Mouse (Mus musculus): ENCODE results near the gene Srgn.
"Not testable (repeated sequence)": the region's sequence is repeated elsewhere in the genome, so short reads cannot be mapped to it uniquely, and the experiment has no call there.

The Srgn gene

DNA sequence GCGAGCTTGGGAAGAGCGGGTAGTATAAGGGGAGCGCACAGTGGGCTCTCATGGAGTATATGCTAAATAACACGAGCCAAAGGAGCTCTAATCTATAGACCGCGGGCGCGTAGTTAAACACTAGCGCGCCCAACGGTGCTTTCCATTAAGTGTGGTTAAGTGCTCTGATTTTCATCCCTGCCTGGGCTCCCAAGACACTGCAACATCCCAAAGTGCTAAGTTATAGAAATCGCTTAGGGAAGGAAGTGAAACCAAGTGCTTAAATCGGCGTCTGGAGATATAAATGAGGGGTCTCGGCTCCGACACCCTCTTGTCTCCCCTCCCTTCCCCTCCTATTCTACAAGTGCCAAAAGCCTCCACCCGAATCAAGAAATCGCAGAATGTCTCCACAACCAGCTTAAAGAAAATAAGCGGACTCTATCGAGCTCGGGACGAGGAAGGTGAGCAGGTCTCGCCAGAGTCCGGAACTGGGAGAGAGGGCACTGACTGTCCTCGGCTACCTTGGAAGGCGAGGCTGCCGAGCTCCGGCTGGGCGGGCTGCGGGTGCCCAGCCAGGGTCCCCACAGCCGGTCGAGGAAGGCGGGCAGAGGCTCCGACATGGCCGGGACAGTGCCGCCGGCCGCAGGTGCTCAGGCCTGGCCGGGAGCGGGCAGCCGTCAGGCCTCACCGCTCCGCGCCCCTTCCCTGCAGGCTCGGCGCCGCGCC is 41.2 kb downstream of the Srgn start:
- no peak for DNase-seq (ENCODE audit: low spot score)

DNA sequence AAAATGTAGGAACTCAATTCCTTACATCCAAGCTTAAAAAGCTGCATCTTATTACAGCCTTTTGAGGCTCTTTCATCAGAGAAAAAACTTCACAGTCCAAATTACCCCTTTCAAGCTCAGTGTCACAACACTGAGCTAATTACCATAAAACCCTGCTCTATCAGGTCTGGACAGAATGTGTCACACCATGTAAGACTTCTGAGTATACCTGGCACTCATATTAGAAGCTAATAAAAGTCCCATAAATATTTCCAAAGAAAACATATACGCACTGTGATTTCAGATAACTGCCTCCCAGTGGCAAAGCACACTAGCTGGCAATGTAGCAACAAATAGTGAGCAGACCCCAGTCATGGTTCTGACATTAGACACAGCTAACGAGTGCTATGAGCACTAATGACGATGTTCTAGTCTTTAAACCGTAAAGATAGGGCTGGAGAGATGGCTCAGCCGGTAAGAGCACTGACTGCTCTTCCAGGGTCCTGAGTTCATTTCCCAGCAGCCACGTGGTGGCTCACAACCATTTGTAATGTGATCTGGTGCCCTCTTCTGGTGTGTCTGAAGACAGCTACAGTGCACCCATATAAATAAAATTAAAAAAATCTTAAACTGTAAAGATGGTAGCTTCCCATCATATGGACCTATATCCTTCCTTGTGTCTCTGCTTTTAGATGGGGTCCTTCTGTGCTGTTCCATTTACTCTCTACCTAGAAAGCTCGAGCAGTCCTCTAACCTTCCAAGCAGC is 46.0 kb downstream of the Srgn start:
- no peak for DNase-seq (ENCODE audit: low spot score)

DNA sequence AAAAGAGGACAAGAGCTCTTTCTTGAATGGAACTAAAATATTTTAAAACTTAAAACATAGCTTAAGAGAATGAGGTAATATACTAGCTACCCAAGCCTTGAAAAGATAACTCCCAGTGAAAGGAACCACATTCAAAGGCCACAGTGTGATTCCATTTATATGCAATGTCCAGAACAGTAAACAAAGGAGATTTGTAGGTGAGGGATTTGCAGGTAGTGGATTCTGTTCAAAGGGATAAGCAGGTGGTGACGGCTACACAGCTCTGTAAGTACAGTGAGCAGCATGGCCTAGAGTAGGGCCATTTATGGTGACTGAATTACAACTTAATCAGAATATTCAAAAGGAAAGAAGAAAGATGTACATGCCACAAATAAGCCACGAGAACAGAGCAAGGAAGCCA is 50.3 kb downstream of the Srgn start:
- no peak for DNase-seq (ENCODE audit: low spot score)

DNA sequence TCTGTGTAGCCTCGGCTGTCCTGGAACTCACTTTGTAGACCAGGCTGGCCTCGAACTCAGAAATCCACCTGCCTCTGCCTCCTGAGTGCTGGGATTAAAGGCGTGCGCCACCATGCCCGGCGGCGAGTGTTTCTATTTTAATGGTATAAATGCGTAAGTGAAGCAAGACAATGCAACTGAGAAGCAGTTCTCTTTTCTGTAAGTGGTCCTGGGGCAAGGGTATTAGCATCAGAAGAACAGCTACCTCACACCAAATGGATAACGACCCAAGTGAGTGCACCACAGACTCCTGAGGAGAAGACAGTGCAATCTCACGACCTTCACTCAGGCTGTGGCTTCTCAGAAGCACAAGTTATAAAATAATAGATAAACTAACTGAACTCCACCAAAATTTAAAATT is 52.3 kb downstream of the Srgn start:
- DNase-seq (ENCODE audit: low spot score): no peak

DNA sequence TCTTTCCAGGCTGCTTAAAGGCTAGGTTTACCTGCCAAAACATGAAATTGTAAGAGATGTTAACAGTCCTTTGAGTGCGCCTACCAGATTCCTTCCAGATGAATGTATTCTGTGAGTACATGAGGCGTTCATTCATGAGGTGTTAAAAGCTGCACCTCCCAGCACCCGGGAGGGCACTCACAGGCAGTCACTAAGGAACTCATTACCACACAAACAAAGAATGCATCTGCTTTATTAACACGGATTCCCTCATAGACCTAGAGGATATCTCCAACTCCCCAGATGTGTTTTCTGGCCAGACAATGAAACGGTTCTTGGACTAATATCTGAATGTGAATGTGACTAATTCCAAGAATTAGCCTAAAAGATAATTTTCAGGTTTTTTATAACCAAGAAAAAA is 56.1 kb downstream of the Srgn start:
- DNase-seq (ENCODE audit: low spot score): no peak

DNA sequence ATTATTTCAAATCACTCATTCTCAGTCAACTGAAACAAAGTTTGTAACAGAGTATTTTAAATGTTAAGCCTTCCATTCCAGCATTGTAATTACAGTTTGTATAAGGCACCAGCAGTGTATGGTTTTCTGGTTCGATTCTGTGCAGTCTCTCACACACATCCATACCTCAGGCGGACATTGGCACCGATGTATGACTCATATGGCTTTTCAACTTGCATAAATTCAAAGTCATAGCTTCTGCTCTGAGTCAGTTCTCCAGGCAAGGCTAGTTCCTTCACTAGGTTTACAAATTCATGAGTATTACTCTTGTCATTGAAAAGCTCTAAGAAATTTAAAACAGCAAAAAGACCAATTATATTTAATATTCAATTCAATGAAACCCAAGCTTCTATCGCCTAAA is 57.5 kb downstream of the Srgn start:
- no peak for DNase-seq (ENCODE audit: low spot score)

DNA sequence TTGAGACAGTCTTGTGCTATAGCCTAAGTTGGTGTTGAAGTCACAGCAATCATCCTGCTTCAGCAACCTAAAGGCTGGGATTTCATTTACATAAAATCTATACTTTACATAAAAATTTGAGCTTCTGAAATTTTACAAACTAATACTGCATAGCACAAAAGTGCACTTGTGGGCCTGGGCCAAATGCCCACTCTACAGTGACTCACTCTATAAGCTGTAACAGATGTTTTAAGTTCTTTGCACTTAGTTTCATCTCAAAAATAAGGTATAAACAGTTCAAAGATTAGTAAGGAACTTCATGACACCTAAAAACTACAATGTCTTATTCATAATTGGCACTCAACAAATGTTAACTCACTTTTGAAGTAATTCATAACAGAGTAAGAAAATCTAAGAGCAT is 65.9 kb downstream of the Srgn start:
- no peak for DNase-seq (ENCODE audit: low spot score)

DNA sequence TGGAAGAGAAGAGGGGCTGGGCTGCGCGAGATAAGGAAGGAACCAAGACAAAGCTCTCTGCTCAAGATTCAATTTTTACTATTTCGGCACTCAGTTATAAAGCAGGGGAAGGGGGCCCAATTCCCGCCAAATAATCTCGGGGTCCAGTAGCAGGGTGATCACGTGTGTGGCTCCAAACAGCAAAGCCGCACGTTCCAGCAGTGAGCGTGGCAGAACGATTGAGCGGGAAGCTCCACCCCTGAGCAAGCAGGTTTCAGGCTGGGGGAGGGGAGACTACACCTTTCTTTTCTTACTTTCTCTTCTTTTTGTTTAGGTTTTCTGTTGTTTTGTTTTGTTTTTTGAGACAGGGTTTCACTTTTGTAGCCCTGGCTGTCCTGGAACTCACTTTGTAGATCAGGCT is 75.2 kb downstream of the Srgn start:
- DNase-seq (ENCODE audit: low spot score): not testable (repeated sequence)

DNA sequence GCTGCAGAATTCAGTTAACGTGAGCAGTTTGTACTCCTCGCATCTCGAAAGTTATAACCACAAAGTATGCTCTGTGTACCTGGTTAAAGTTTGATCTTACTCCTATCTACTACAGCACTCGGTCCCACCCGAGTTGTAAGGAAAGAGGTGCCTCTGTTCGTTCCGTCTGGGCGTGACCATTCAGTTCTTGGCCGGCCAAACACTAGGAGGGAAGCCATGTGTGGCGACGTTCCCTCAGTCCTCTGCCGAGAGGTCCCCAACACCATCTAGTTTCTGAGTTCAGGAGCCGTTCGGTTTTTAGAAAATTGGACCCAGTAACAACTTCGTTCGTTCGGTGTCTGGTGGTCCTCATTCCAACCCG is 77.0 kb downstream of the Srgn start:
- DNase-seq (ENCODE audit: low spot score): no peak

DNA sequence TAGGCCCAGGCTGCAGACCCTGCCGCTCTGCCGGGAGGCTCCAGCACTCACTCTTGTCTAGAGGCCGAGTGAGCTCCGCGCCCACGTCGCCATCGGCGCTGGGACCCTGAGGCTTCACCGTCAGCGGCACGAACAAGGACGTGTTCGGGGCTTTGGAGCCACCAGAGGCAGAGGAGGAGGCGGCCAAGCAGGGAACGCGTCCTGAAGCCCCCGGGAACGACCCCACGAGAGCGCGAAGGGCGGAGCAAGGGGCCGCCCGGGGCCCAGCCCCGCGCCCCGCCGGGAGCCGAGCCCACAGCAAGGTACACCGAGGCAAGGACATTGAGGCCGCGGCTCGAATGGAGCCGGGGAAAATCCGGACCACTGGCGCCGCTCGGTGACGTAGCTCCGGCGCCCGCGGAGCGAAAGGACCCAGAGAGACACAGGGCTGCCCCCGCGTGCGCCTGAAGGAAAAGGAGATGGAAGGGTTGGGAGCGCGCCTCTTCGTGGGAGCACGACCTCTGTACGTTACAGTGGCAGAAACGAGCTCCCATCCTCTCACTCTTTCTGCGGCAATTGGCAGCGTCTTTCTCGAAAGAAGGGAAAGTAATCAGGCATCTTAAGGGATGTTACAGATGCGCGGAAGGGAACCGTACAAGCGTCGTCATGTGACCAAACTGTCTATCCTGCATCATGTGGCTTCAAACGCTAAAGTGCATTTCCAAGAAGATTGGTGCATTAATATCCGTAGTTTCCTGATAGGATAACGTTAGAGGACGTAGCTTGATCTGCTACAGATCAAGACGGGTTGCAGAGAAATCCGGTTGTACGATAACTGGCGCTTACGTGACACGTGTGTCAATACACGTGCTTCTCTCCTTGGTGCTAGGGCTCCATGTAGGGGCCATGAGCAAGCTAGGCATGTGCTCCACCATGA is 77.6 kb downstream of the Srgn start, which contains the start of the genes 4930507D05Rik and Supv3l1:
Gene 4930507D05Rik, plus strand, starts transcription at position 126 of the 916 bp plus-strand sequence.
Gene Supv3l1, minus strand, starts transcription at position 375 of the 916 bp plus-strand sequence.
- DNase-seq (ENCODE audit: low spot score): peak; percentile 97
